Mouse (Mus musculus) heart, embryonic 11.5 days (tissue): ENCODE data around the gene Cib4. TPM values are rescaled to one million over a fixed set of nuclear protein-coding genes. Genes with fewer than 3 reads are reported as not detected.

Experiments used
- ATAC-seq: fragments of 200-750 bp; cut with Nextera tagmentation; replicated peaks from 2 replicates; pipeline ENCODE4 v1.8.0; 2017; ENCODE audit warnings: moderate library complexity; ENCODE audit not compliant: insufficient number of reproducible peaks, low FRiP score, low TSS enrichment
- H3K27ac ChIP-seq: fragments of 300-500 bp; sonication (generic); 2 replicates; pipeline ENCODE4 v1.5.1; 2014; ENCODE audit warnings: mild to moderate bottlenecking, low read depth, low read length
- H3K27me3 ChIP-seq: fragments of 300-500 bp; sonication (generic); 2 replicates; pipeline ENCODE4 v1.6.1; 2014; ENCODE audit warnings: mild to moderate bottlenecking, low read length, mixed read lengths; ENCODE audit not compliant: control insufficient read depth, insufficient read depth
- H3K36me3 ChIP-seq: fragments of 300-500 bp; sonication (generic); 2 replicates; pipeline ENCODE4 v1.6.1; 2014; ENCODE audit warnings: mild to moderate bottlenecking, low read length, moderate library complexity, mixed read lengths; ENCODE audit not compliant: control insufficient read depth, insufficient read depth
- H3K4me1 ChIP-seq: fragments of 300-500 bp; sonication (generic); 2 replicates; pipeline ENCODE4 v1.6.1; 2014; ENCODE audit warnings: low read length; ENCODE audit not compliant: control insufficient read depth, insufficient read depth
- H3K4me2 ChIP-seq: fragments of 300-500 bp; sonication (generic); 2 replicates; pipeline ENCODE4 v1.6.1; 2014; ENCODE audit warnings: mild to moderate bottlenecking, moderate library complexity
- H3K4me3 ChIP-seq: fragments of 300-500 bp; sonication (generic); 2 replicates; pipeline ENCODE4 v1.5.1; 2014; ENCODE audit warnings: low read depth, low read length
- H3K9ac ChIP-seq: fragments of 300-500 bp; sonication (generic); 2 replicates; pipeline ENCODE4 v1.6.1; 2014; ENCODE audit warnings: mild to moderate bottlenecking, low read depth, low read length, moderate library complexity
- H3K9me3 ChIP-seq: fragments of 300-500 bp; sonication (generic); replicated peaks from 2 replicates; pipeline ENCODE4 v1.6.1; 2016; ENCODE audit warnings: low read length; ENCODE audit not compliant: control insufficient read depth
- WGBS: fragments of 180-500 bp; shearing (Covaris S2); extraction: QIAGEN DNeasy Blood & Tissue Kit; methylation state at CpG from one replicate; pipeline ENCODE4 v1.1.7; 2014; ENCODE audit not compliant: insufficient replicate concordance; 5-methylcytosine and 5-hydroxymethylcytosine counted together
- polyA plus RNA-seq: library from polyadenylated mRNA; unstranded; fragments of >200 nt; fragmentation: Nextera tagmentation; extraction: Ambion mirVana; gene quantifications from 2 replicates; pipeline ENCODE4 v1.2.1, GENCODE M21; 2014

The Cib4 gene
- polyA plus RNA-seq, 1 experiment from 2014 or later: not detected

GRCm38 (mm10) chr5:30578445-30579080 is 32.9 kb upstream of the Cib4 start:
- no peaks in the 10 kb centered on the region for H3K27me3 ChIP-seq
- H3K27ac ChIP-seq: peak overlapping the region; percentile 82; the same call in 1 of the 2 replicates
- H3K4me2 ChIP-seq: no peak overlapping the region
- 48% methylated on average over 6 of the region's 6 CpGs for WGBS
- H3K9ac ChIP-seq: no peak overlapping the region
- H3K9me3 ChIP-seq: no peaks in the 10 kb centered on the region
- no peak for ATAC-seq
- no peak overlapping the region for H3K4me3 ChIP-seq
- H3K4me1 ChIP-seq: peaks cover 41% of the 10 kb centered on the region
- no peaks in the 10 kb centered on the region for H3K36me3 ChIP-seq

- Histone ChIP-seq H3K9me3 (no peaks in the 10 kb centered on the region), H3K4me3 (no peak overlapping the region), H3K9ac (no peak overlapping the region), H3K4me2 (no peak overlapping the region), H3K27ac (peak overlapping the region; percentile 82), H3K27me3 (no peaks in the 10 kb centered on the region), H3K4me1 (peaks cover 35% of the 10 kb centered on the region), H3K36me3 (no peaks in the 10 kb centered on the region)
- ATAC-seq: no peak
- 71% methylated on average over 12 of the region's 12 CpGs for WGBS
Observed at GRCm38 (mm10) chr5:30577654-30578310, 32.1 kb upstream of the Cib4 start.

GRCm38 (mm10) chr5:30577251-30577650 is 31.6 kb upstream of the Cib4 start:
- H3K27me3 ChIP-seq: no peaks in the 10 kb centered on the region
- peaks cover 38% of the 10 kb centered on the region for H3K4me1 ChIP-seq
- H3K4me2 ChIP-seq: no peak overlapping the region
- H3K9ac ChIP-seq: no peak overlapping the region; the same call in 1 of the 2 replicates
- no peaks in the 10 kb centered on the region for H3K9me3 ChIP-seq
- no peak overlapping the region for H3K4me3 ChIP-seq
- H3K36me3 ChIP-seq: no peaks in the 10 kb centered on the region
- H3K27ac ChIP-seq: peak overlapping the region; percentile 82
- ATAC-seq: peak; percentile 59; the same call in 1 of the 2 replicates
- WGBS: 37% methylated on average over 9 of the region's 9 CpGs

- WGBS: 69% methylated on average over 7 of the region's 7 CpGs
- H3K36me3 ChIP-seq: no peaks in the 10 kb centered on the region
- H3K4me2 ChIP-seq: no peak overlapping the region
- H3K27ac ChIP-seq: peak overlapping the region; percentile 82
- peaks cover 39% of the 10 kb centered on the region for H3K4me1 ChIP-seq
- H3K4me3 ChIP-seq: no peak overlapping the region
- no peaks in the 10 kb centered on the region for H3K9me3 ChIP-seq
- H3K27me3 ChIP-seq: no peaks in the 10 kb centered on the region
- ATAC-seq: no peak
- H3K9ac ChIP-seq: no peak overlapping the region
Observed at GRCm38 (mm10) chr5:30576233-30576632, 30.6 kb upstream of the Cib4 start.

GRCm38 (mm10) chr5:30574367-30574766 is 28.7 kb upstream of the Cib4 start:
- no peak overlapping the region for H3K4me2 ChIP-seq
- H3K36me3 ChIP-seq: no peaks in the 10 kb centered on the region
- H3K4me1 ChIP-seq: peaks cover 40% of the 10 kb centered on the region
- H3K4me3 ChIP-seq: no peak overlapping the region
- no peak overlapping the region for H3K9ac ChIP-seq
- 0 out of 2 replicates have a peak overlapping the region, but pooled peaks have one; percentile 46 for H3K27ac ChIP-seq
- 72% methylated on average over 8 of the region's 8 CpGs for WGBS
- no peaks in the 10 kb centered on the region for H3K27me3 ChIP-seq
- no peak for ATAC-seq
- H3K9me3 ChIP-seq: no peaks in the 10 kb centered on the region

GRCm38 (mm10) chr5:30571820-30572219 is 26.2 kb upstream of the Cib4 start:
- WGBS: 34% methylated on average over 5 of the region's 5 CpGs
- H3K4me1 ChIP-seq: peaks cover 16% of the 10 kb centered on the region
- no peak overlapping the region for H3K4me2 ChIP-seq
- peak overlapping the region; percentile 85 for H3K27ac ChIP-seq
- H3K4me3 ChIP-seq: no peak overlapping the region
- no peaks in the 10 kb centered on the region for H3K9me3 ChIP-seq
- no peaks in the 10 kb centered on the region for H3K36me3 ChIP-seq
- H3K27me3 ChIP-seq: no peaks in the 10 kb centered on the region
- no peak overlapping the region for H3K9ac ChIP-seq
- peak; percentile 23; the same call in 1 of the 2 replicates for ATAC-seq

- no peaks in the 10 kb centered on the region for H3K9me3 ChIP-seq
- no peaks in the 10 kb centered on the region for H3K36me3 ChIP-seq
- H3K4me1 ChIP-seq: peaks cover 15% of the 10 kb centered on the region; the same call in 1 of the 2 replicates
- no peaks in the 10 kb centered on the region for H3K27me3 ChIP-seq
- no peak overlapping the region for H3K9ac ChIP-seq
- ATAC-seq: no peak
- H3K4me2 ChIP-seq: no peak overlapping the region
- H3K4me3 ChIP-seq: no peak overlapping the region
- H3K27ac ChIP-seq: no peak overlapping the region
- 60% methylated on average over 1 of the region's 1 CpGs for WGBS
Observed at GRCm38 (mm10) chr5:30568479-30568878, 22.8 kb upstream of the Cib4 start.

- H3K27me3 ChIP-seq: no peaks in the 10 kb centered on the region
- no peaks in the 10 kb centered on the region for H3K36me3 ChIP-seq
- H3K27ac ChIP-seq: no peak overlapping the region
- H3K4me2 ChIP-seq: no peak overlapping the region
- H3K4me3 ChIP-seq: no peak overlapping the region
- no peaks in the 10 kb centered on the region for H3K9me3 ChIP-seq
- no peak for ATAC-seq
- H3K9ac ChIP-seq: no peak overlapping the region
- 23% methylated on average over 3 of the region's 3 CpGs for WGBS
- H3K4me1 ChIP-seq: 0 out of 2 replicates have a peak, but pooled peaks cover 6% of the 10 kb centered on the region
Observed at GRCm38 (mm10) chr5:30559986-30560493, 14.4 kb upstream of the Cib4 start.
